8 mouse cellular contexts compared by ENCODE assay signal in the genomic region with DNA sequence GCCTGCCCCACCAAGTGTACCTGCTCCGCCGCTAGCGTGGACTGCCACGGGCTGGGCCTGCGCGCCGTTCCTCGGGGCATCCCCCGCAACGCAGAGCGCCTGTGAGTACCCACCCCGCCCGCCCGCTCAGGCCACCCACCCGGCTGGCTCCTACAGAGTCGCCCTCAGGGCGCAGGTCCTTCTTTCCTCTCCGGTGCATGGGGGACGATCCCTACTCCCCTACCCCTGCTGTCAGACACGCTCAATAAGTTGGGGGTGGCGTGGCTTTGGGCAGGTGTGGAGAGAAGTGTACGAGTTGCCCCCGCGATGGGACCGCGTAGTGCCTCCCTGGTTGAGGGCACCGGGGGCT. TPM values are rescaled to one million over a fixed set of nuclear protein-coding genes. Genes with fewer than 3 reads are reported as not detected.
DNase-seq lines count a peak whose midpoint lies in the region; ATAC-seq and TF ChIP-seq lines count a peak whose summit lies in the region.

No protein-coding gene starts in this region.

- WGBS in heart, adult 2 months, result 2% methylated on average over 27 of the region's 27 CpGs
- 1% methylated on average over 26 of the region's 27 CpGs for WGBS in intestine, embryonic 14.5 days
- 1% methylated on average over 26 of the region's 27 CpGs for WGBS in midbrain, embryonic 16.5 days

- peak overlapping the region; percentile 72 for H3K4me2 ChIP-seq in intestine, embryonic 14.5 days (ENCODE audit: low read length)
- H3K4me2 ChIP-seq in midbrain, embryonic 16.5 days (ENCODE audit: low read length), result peak overlapping the region; percentile 96

- intact Hi-C loops in heart, adult 2 months (cut with DNase I), result loop anchor here (5.0 kb wide), 1 partner anchor 239 kb away; no protein-coding TSS in a partner anchor

- peak; percentile 37 for ATAC-seq in intestine, embryonic 14.5 days (replicated peaks; ENCODE audit: low FRiP score, low TSS enrichment, low read depth)
- ATAC-seq in midbrain, embryonic 16.5 days, result peak; percentile 27; the same call in 1 of the 2 replicates

- H3K27me3 ChIP-seq in heart, adult 2 months (ENCODE audit: control insufficient read depth, insufficient read depth, low read length), result no peaks in the 10 kb centered on the region; the same call in 1 of the 2 replicates
- H3K27me3 ChIP-seq in intestine, embryonic 14.5 days (replicated peaks; ENCODE audit: control insufficient read depth, insufficient read depth, low read length), result 0 out of 2 replicates have a peak, but pooled peaks cover 14% of the 10 kb centered on the region
- H3K27me3 ChIP-seq in midbrain, embryonic 16.5 days (ENCODE audit: control insufficient read depth, insufficient read depth, low read depth, low read length), result peaks cover 35% of the 10 kb centered on the region

- peak; percentile 10 to 30 for DNase-seq in heart, adult 2 months
- no peak for DNase-seq in heart, adult 9 months (ENCODE audit: low spot score in 2 of 2)
- peak; percentile 19 for DNase-seq in thymus, postnatal 4 days
- DNase-seq in thymus, postnatal 25 days, result no peak
- peak; percentile 68 for DNase-seq in intestine, embryonic 14.5 days (ENCODE audit: low spot score)
- DNase-seq in layer of hippocampus, postnatal 14 days (ENCODE audit: low spot score in 2 of 2), result no peak
- DNase-seq in spleen, adult 12 weeks (ENCODE audit: low spot score), result no peak

- no peak overlapping the region for H3K27ac ChIP-seq in heart, adult 2 months
- H3K27ac ChIP-seq in intestine, embryonic 14.5 days (ENCODE audit: low read depth), result 0 out of 2 replicates have a peak overlapping the region, but pooled peaks have one; percentile 64
- H3K27ac ChIP-seq in midbrain, embryonic 16.5 days (ENCODE audit: low read length), result no peak overlapping the region

- TF ChIP-seq POLR2A in heart, adult 2 months (IDR thresholded peaks at IDR 0.05; ENCODE audit: insufficient read depth, low read depth, low read length), result no peak

- H3K9ac ChIP-seq in heart, adult 2 months (ENCODE audit: low read depth, low read length), result peak overlapping the region; percentile 45
- peak overlapping the region; percentile 49 for H3K9ac ChIP-seq in intestine, embryonic 14.5 days (ENCODE audit: low read length)
- H3K9ac ChIP-seq in midbrain, embryonic 16.5 days (ENCODE audit: low read depth, low read length), result peak overlapping the region; percentile 69

- H3K79me2 ChIP-seq in heart, adult 2 months (replicated peaks; ENCODE audit: control insufficient read depth, insufficient read depth, low read length), result no peaks in the 10 kb centered on the region

- no peaks in the 10 kb centered on the region for H3K9me3 ChIP-seq in intestine, embryonic 14.5 days (ENCODE audit: control insufficient read depth, low read length)
- no peaks in the 10 kb centered on the region for H3K9me3 ChIP-seq in midbrain, embryonic 16.5 days (replicated peaks; ENCODE audit: control insufficient read depth, low read length, poor library complexity, severe bottlenecking)

- TF ChIP-seq EP300 in heart, adult 2 months (IDR thresholded peaks at IDR 0.05; ENCODE audit: insufficient read depth, low read depth, low read length), result no peak

- no peak for TF ChIP-seq CTCF in heart, adult 2 months (IDR thresholded peaks at IDR 0.05)

- peak overlapping the region; percentile 48 for H3K4me3 ChIP-seq in heart, adult 2 months
- H3K4me3 ChIP-seq in intestine, embryonic 14.5 days (ENCODE audit: low read depth, low read length), result peak overlapping the region; percentile 63
- H3K4me3 ChIP-seq in midbrain, embryonic 16.5 days (ENCODE audit: low read depth, low read length), result peak overlapping the region; percentile 60

- H3K36me3 ChIP-seq in heart, adult 2 months (ENCODE audit: control insufficient read depth, insufficient read depth, low read length), result no peaks in the 10 kb centered on the region
- H3K36me3 ChIP-seq in intestine, embryonic 14.5 days (ENCODE audit: control insufficient read depth, insufficient read depth, low read length), result no peaks in the 10 kb centered on the region
- no peaks in the 10 kb centered on the region for H3K36me3 ChIP-seq in midbrain, embryonic 16.5 days (ENCODE audit: control insufficient read depth, insufficient read depth, low read length)

- H3K4me1 ChIP-seq in heart, adult 2 months (ENCODE audit: control insufficient read depth, insufficient read depth, low read length), result no peaks in the 10 kb centered on the region
- peaks cover 25% of the 10 kb centered on the region for H3K4me1 ChIP-seq in intestine, embryonic 14.5 days (replicated peaks; ENCODE audit: control insufficient read depth, insufficient read depth, low read length)
- peaks cover 3% of the 10 kb centered on the region for H3K4me1 ChIP-seq in midbrain, embryonic 16.5 days (ENCODE audit: control insufficient read depth, insufficient read depth, low read length)

RNA-seq across cellular contexts. Expression of a gene that starts 0.6 kb away (rescaled TPM):
- 10 to 100 TPM; 12.3 to 14.6 TPM for total RNA-seq in heart, adult 2 months (2021)
- polyA plus RNA-seq in heart, adult 2 months (2012; rRNA removed), result 15.8 and 16.0 TPM in 2 replicates
- polyA plus RNA-seq in intestine, embryonic 14.5 days (2014; fragmentation: Nextera tagmentation; extraction: Ambion mirVana), result 20.8 and 27.6 TPM in 2 replicates
- polyA plus RNA-seq in midbrain, embryonic 16.5 days (2015; fragmentation: Nextera tagmentation; extraction: Ambion mirVana), result 4.5 and 5.0 TPM in 2 replicates
- 100 to 1,000 TPM; 109 to 110 TPM for total RNA-seq in layer of hippocampus, postnatal 14 days (2021)

Comparison
In these comparisons a context has a peak if more than half of its experiments do, and no peak if none do; other contexts are left out.
1. DNase-seq: peak in heart, adult 2 months (2 of 2), thymus, postnatal 4 days (single experiment) and intestine, embryonic 14.5 days (single experiment); none in heart, adult 9 months (0 of 2), thymus, postnatal 25 days (single experiment), layer of hippocampus, postnatal 14 days (0 of 2) and spleen, adult 12 weeks (single experiment).
2. Peak in every context shown above with its lines, with median percentiles within 50 percentile points of each other: H3K4me3 ChIP-seq and H3K9ac ChIP-seq.